Mouse (Mus musculus): ENCODE data around the gene Adm.

GRCm38 (mm10) chr7:110668756-110669155 lies 41.3 kb downstream of the Adm start:
- no peak for TF ChIP-seq CTCF (IDR thresholded peaks at IDR 0.05; ENCODE audit: borderline replicate concordance, insufficient read depth, low read depth, low read length)
- no peak for TF ChIP-seq POLR2A (IDR thresholded peaks at IDR 0.05; ENCODE audit: borderline replicate concordance, insufficient read depth, low read length)
